ENCODE assay signal across 20 mouse cellular contexts in genomic region chr8:61244157-61244556, GRCm38 (mm10). TPM values are rescaled to one million over a fixed set of nuclear protein-coding genes. Genes with fewer than 3 reads are reported as not detected.
A peak's percentile ranks its signal among the peaks of the same experiment; 100 is the strongest.
DNase-seq lines count a peak whose midpoint lies in the region; ATAC-seq and TF ChIP-seq lines count a peak whose summit lies in the region.
"Had no signal": no experiment of that assay in that cellular context is flagged by ENCODE, and none has a peak within 500 bp of the region (broad histone marks: within the 10 kb centered on the region; RNA-seq: fewer than 3 reads in every experiment).

No protein-coding gene starts in this region.

- H3K27me3 ChIP-seq in hindbrain, postnatal 0 days (ENCODE audit: insufficient read depth, low read length) = no peaks in the 10 kb centered on the region
- H3K27me3 ChIP-seq in hindbrain, embryonic 11.5 days (ENCODE audit: control insufficient read depth, insufficient read depth, low read length) = no peaks in the 10 kb centered on the region
- no peaks in the 10 kb centered on the region for H3K27me3 ChIP-seq in liver, postnatal 0 days (ENCODE audit: insufficient read depth, low read length)
- H3K27me3 ChIP-seq in liver, embryonic 11.5 days (replicated peaks; ENCODE audit: control insufficient read depth, insufficient read depth, low read length) = no peaks in the 10 kb centered on the region
- H3K27me3 ChIP-seq in ES-Bruce4 (ENCODE audit: control insufficient read depth, insufficient read depth, low read length, poor library complexity, severe bottlenecking) (no peaks in the 10 kb centered on the region), Patski (no peaks in the 10 kb centered on the region)
- H3K27me3 ChIP-seq: forebrain, embryonic 13.5 days; megakaryocyte, embryonic 14.5 days; midbrain, embryonic 15.5 days had no signal

- no peak overlapping the region for H3K4me3 ChIP-seq in hindbrain, postnatal 0 days (ENCODE audit: low read length)
- H3K4me3 ChIP-seq in hindbrain, embryonic 11.5 days (ENCODE audit: low read depth, low read length) = no peak overlapping the region
- H3K4me3 ChIP-seq in liver, postnatal 0 days (ENCODE audit: low read depth, low read length) = no peak overlapping the region
- H3K4me3 ChIP-seq in liver, embryonic 11.5 days (ENCODE audit: low read depth, low read length) = no peak overlapping the region
- no peak overlapping the region for H3K4me3 ChIP-seq in ES-Bruce4 (ENCODE audit: low read depth, low read length)
- H3K4me3 ChIP-seq: forebrain, embryonic 13.5 days; megakaryocyte, embryonic 14.5 days; midbrain, embryonic 15.5 days had no signal

- POLR2A ChIA-PET in Patski (lab: Charles Lee) = no interaction called here

- in situ Hi-C loops in Patski (cut with MboI; ENCODE audit: low pct_unique_long_range_greater_than_20kb) = no loop called here

- no peak for ATAC-seq in hindbrain, postnatal 0 days
- ATAC-seq in hindbrain, embryonic 11.5 days (ENCODE audit: low FRiP score) = no peak
- ATAC-seq in liver, postnatal 0 days = no peak
- ATAC-seq in liver, embryonic 11.5 days (replicated peaks; ENCODE audit: low FRiP score) = no peak
- ATAC-seq in Patski = no peak
- ATAC-seq: forebrain, embryonic 13.5 days; midbrain, embryonic 15.5 days had no signal

- 91% methylated on average over 7 of the region's 7 CpGs for WGBS in hindbrain, postnatal 0 days
- 98% methylated on average over 7 of the region's 7 CpGs for WGBS in hindbrain, embryonic 11.5 days
- 86% methylated on average over 7 of the region's 7 CpGs for WGBS in liver, postnatal 0 days (ENCODE audit: insufficient replicate concordance)
- WGBS in liver, embryonic 11.5 days = 91% methylated on average over 7 of the region's 7 CpGs

- no peak overlapping the region for H3K9ac ChIP-seq in hindbrain, postnatal 0 days (replicated peaks; ENCODE audit: low read length)
- H3K9ac ChIP-seq in hindbrain, embryonic 11.5 days (ENCODE audit: low read depth, low read length) = no peak overlapping the region
- H3K9ac ChIP-seq in liver, postnatal 0 days (replicated peaks) = no peak overlapping the region
- H3K9ac ChIP-seq in liver, embryonic 11.5 days (ENCODE audit: low read depth, low read length) = no peak overlapping the region
- H3K9ac ChIP-seq in ES-Bruce4 (ENCODE audit: low read depth, poor library complexity, severe bottlenecking) = no peak overlapping the region
- H3K9ac ChIP-seq: forebrain, embryonic 13.5 days; midbrain, embryonic 15.5 days had no signal

- H3K9me3 ChIP-seq in hindbrain, postnatal 0 days (ENCODE audit: low read length) = no peaks in the 10 kb centered on the region
- H3K9me3 ChIP-seq in hindbrain, embryonic 11.5 days (ENCODE audit: control insufficient read depth, low read length) = no peaks in the 10 kb centered on the region
- peaks cover 9% of the 10 kb centered on the region; the same call in 1 of the 2 replicates for H3K9me3 ChIP-seq in liver, postnatal 0 days (ENCODE audit: low read length)
- no peaks in the 10 kb centered on the region; the same call in 1 of the 2 replicates for H3K9me3 ChIP-seq in liver, embryonic 11.5 days (ENCODE audit: control insufficient read depth, low read length)
- H3K9me3 ChIP-seq in ES-Bruce4 (replicated peaks; ENCODE audit: control insufficient read depth, insufficient read depth, low read length, poor library complexity, severe bottlenecking) = peaks cover 14% of the 10 kb centered on the region; the same call in 1 of the 2 replicates
- H3K9me3 ChIP-seq: midbrain, embryonic 15.5 days had no signal

- no peak overlapping the region for H3K4me2 ChIP-seq in hindbrain, postnatal 0 days (ENCODE audit: low read depth, low read length)
- no peak overlapping the region for H3K4me2 ChIP-seq in hindbrain, embryonic 11.5 days (replicated peaks; ENCODE audit: low read depth, low read length)
- H3K4me2 ChIP-seq in liver, postnatal 0 days (ENCODE audit: low read depth, low read length) = no peak overlapping the region
- no peak overlapping the region for H3K4me2 ChIP-seq in liver, embryonic 11.5 days
- H3K4me2 ChIP-seq: forebrain, embryonic 13.5 days; midbrain, embryonic 15.5 days had no signal

- CTCF ChIA-PET in Patski (lab: Charles Lee) = interaction anchor here (1.0 to 1.1 kb wide), 2 partner anchors 12 to 16 kb away, joined by 3 read pairs; no protein-coding TSS in a partner anchor

- H3K4me1 ChIP-seq in hindbrain, postnatal 0 days (ENCODE audit: insufficient read depth, low read length) = no peaks in the 10 kb centered on the region
- peaks cover 7% of the 10 kb centered on the region; the same call in 1 of the 2 replicates for H3K4me1 ChIP-seq in hindbrain, embryonic 11.5 days (replicated peaks; ENCODE audit: control insufficient read depth, insufficient read depth, low read length)
- H3K4me1 ChIP-seq in liver, postnatal 0 days (ENCODE audit: insufficient read depth) = no peaks in the 10 kb centered on the region
- H3K4me1 ChIP-seq in liver, embryonic 11.5 days (replicated peaks; ENCODE audit: control insufficient read depth, insufficient read depth, low read length) = no peaks in the 10 kb centered on the region
- H3K4me1 ChIP-seq in ES-Bruce4 (ENCODE audit: control insufficient read depth, insufficient read depth, low read length) = peaks cover 2% of the 10 kb centered on the region
- H3K4me1 ChIP-seq: megakaryocyte, embryonic 14.5 days had no signal

- no peaks in the 10 kb centered on the region for H3K36me3 ChIP-seq in hindbrain, postnatal 0 days (ENCODE audit: insufficient read depth, low read length)
- H3K36me3 ChIP-seq in hindbrain, embryonic 11.5 days (ENCODE audit: control insufficient read depth, insufficient read depth, low read length) = no peaks in the 10 kb centered on the region
- H3K36me3 ChIP-seq in liver, postnatal 0 days (replicated peaks; ENCODE audit: insufficient read depth, low read length) = no peaks in the 10 kb centered on the region
- no peaks in the 10 kb centered on the region; the same call in 1 of the 2 replicates for H3K36me3 ChIP-seq in liver, embryonic 11.5 days (ENCODE audit: control insufficient read depth, insufficient read depth, low read length)
- no peaks in the 10 kb centered on the region for H3K36me3 ChIP-seq in ES-Bruce4 (ENCODE audit: control insufficient read depth, insufficient read depth, low read length, poor library complexity, severe bottlenecking)
- H3K36me3 ChIP-seq: midbrain, embryonic 15.5 days had no signal

- DNase-seq in hindbrain, postnatal 0 days (ENCODE audit: low spot score) = no peak
- no peak for DNase-seq in hindbrain, embryonic 11.5 days (ENCODE audit: low spot score)
- DNase-seq in liver, postnatal 0 days = no peak
- DNase-seq in liver, embryonic 11.5 days (ENCODE audit: low spot score) = no peak
- no peak for DNase-seq in Patski (ENCODE audit: low read depth, low spot score)
- no peak for DNase-seq in cerebellum, adult 11-12 months
- no peak for DNase-seq in left cerebral cortex, adult 8-10 months (ENCODE audit: low spot score in 2 of 2)
- DNase-seq: adrenal gland, adult 2 months; B cell, adult 2 months; cerebellum, adult 9-10 months; gastrocnemius, postnatal 14 days; kidney, adult 9 months; liver; lung, postnatal 10 days; right cerebral cortex, postnatal 25 days; thymus, postnatal 25 days had no signal

- no peak for TF ChIP-seq POLR2A in ES-Bruce4 (IDR thresholded peaks at IDR 0.05; ENCODE audit: insufficient read depth, low read length)

- peak; percentile 29; the same call in 1 of the 2 replicates for TF ChIP-seq CTCF in hindbrain, postnatal 0 days (IDR thresholded peaks at IDR 0.05; ENCODE audit: low read depth)
- peak; percentile 22 for TF ChIP-seq CTCF in liver, postnatal 0 days (IDR thresholded peaks at IDR 0.05; ENCODE audit: low read depth)
- TF ChIP-seq CTCF in ES-Bruce4 (IDR thresholded peaks at IDR 0.05; ENCODE audit: low read depth, low read length) (peak; percentile 25), Patski (IDR thresholded peaks at IDR 0.05) (peak; percentile 33)

- no peak overlapping the region for H3K27ac ChIP-seq in hindbrain, postnatal 0 days
- H3K27ac ChIP-seq in hindbrain, embryonic 11.5 days (ENCODE audit: low read depth, low read length) = no peak overlapping the region
- H3K27ac ChIP-seq in liver, postnatal 0 days (ENCODE audit: low read depth) = no peak overlapping the region
- H3K27ac ChIP-seq in liver, embryonic 11.5 days (ENCODE audit: low read depth, low read length) = no peak overlapping the region
- H3K27ac ChIP-seq in ES-Bruce4 (ENCODE audit: insufficient read depth, low read length) = no peak overlapping the region
- H3K27ac ChIP-seq: forebrain, embryonic 13.5 days; midbrain, embryonic 15.5 days had no signal

- TF ChIP-seq EP300 in liver, postnatal 0 days (IDR thresholded peaks at IDR 0.05; ENCODE audit: low read depth) = no peak
- no peak for TF ChIP-seq EP300 in ES-Bruce4 (IDR thresholded peaks at IDR 0.05; ENCODE audit: insufficient read depth, low read depth, low read length)

RNA-seq across cellular contexts. Expression of gene Sh3rf1, which starts 20.5 kb away (rescaled TPM):
- total RNA-seq in hindbrain, postnatal 0 days (2014; rRNA removed) = 31.3 and 33.9 TPM in 2 replicates
- polyA plus RNA-seq in hindbrain, postnatal 0 days (2015; fragmentation: Nextera tagmentation; extraction: Ambion mirVana) = 17.8 and 17.9 TPM in 2 replicates
- 24.0 and 25.3 TPM in 2 replicates for polyA plus RNA-seq in hindbrain, embryonic 11.5 days (2014; fragmentation: Nextera tagmentation; extraction: Ambion mirVana)
- polyA plus RNA-seq in liver, postnatal 0 days (2015; fragmentation: Nextera tagmentation; extraction: Ambion mirVana) = 0.97 and 1.6 TPM in 2 replicates
- 6.7 and 7.1 TPM in 2 replicates for polyA plus RNA-seq in liver, embryonic 11.5 days (2014; fragmentation: Nextera tagmentation; extraction: Ambion mirVana)
- polyA plus RNA-seq in ES-Bruce4 (2011; ENCODE audit: insufficient read depth, insufficient read length, low read depth, missing spikeins) (19.0 and 20.4 TPM in 2 replicates), Patski (2021) (22.9 TPM)
- total RNA-seq in left cerebral cortex, adult 8-10 months (2022) = 10 to 100 TPM; 31.6 to 39.2 (median 33.9) TPM
